Mouse (Mus musculus) frontal cortex, adult (tissue): Measurements from ENCODE around the gene Pla2g4f.
A peak's percentile ranks its signal among the peaks of the same experiment; 100 is the strongest.

Experiments
- ATAC-seq: cut with Nextera tagmentation; 2 replicates; pipeline ENCODE4 v1.9.2; 2017; ENCODE audit warnings: mild to moderate bottlenecking, moderate library complexity, mixed read lengths; ENCODE audit not compliant: low TSS enrichment

Gene Pla2g4f

GRCm38 (mm10) chr2:120313976-120314375 lies at the start of gene Pla2g4f:
TSS of gene Pla2g4f (minus strand) at chr2:120314165.
- ATAC-seq = no peak

DNA sequence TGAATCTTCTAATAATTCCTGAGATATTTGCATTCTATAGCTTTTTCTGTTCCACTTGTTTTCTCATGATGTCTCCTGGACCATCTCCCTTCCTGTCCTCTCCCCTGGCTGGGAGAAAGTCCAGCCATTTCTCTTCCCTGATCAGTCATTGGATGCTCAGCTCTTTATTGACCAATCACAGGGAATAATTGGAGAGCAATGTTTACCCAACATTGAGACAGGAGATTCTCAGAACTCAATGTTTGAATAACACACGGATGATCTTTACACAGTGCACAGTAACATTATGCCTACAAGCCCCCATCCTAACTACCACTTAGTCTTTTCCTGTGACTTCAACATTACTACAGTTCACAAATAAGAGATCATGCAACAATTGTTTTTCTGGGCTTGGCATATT lies 46.5 kb upstream of the Pla2g4f start:
- ATAC-seq = no peak

- ATAC-seq = peak; percentile 97
Observed at GRCm38 (mm10) chr2:120352682-120353646, 39.0 kb upstream of the Pla2g4f start, which contains the start of gene Vps39. TSS of gene Vps39 (minus strand) at chr2:120353137.

GRCm38 (mm10) chr2:120351321-120351720 lies 37.4 kb upstream of the Pla2g4f start:
- ATAC-seq = no peak

DNA sequence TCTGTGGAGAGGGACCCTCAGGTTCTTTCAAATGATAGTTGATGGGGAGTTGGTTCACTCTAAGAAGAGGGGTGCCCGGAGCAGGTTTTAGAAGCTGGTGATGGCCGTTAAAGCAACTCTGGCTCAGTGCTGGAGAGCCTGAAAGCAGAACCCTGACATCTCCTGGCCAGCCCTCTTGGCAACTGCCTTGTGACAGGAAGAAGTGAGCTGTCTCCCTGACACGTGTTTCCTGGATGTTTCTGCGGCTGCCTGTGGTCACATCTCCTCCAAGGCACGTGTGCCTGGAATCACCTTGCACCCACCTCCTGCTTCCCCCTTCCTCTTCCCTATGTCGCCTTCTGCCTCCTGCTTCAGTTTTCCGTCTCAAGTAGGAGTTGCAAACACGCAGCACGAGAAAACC lies 34.2 kb upstream of the Pla2g4f start:
- ATAC-seq = no peak

- no peak for ATAC-seq
Observed at GRCm38 (mm10) chr2:120341741-120342140, 27.8 kb upstream of the Pla2g4f start.

DNA sequence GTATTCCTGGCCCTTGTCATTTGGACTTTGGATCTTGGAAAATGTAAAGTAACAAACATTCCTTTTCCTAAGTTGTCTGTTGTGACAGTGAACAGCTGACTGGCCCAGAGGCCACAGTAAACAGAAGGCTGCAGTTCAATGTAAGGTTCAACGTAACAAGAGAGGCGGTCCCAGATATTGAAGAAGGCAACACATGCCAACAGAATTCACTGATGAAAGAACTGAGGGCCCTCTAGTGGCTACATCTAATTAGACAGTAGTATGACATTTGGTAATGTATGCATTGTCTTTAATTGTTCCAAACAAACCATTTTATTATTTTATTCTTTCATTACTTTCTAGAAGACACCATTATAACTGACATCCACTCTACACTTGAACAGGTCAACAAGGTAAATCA lies 23.9 kb upstream of the Pla2g4f start:
- peak; percentile 53; the same call in 1 of the 2 replicates for ATAC-seq

DNA sequence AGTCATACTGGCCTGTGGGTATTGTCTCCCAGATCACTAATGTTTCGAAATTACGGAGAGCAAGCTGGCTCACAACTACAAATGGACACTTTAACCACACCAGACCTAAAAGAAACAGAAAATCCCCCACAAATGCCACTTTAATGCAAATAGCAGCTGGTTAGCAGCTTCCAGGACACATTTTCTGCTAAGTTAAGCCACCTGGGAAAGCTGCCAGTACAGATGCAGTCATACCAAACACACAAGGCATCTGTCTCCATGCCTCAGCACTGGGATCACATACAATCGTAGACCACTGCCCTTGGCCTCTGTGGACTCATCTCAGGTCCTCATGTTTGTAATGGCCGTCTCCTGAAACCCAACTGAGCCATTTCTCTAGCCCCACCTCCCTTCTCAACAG lies 17.6 kb upstream of the Pla2g4f start:
- peak; percentile 54 for ATAC-seq

- no peak for ATAC-seq
Observed at GRCm38 (mm10) chr2:120315077-120315476, 1.1 kb upstream of the Pla2g4f start.

GRCm38 (mm10) chr2:120314487-120314886 lies 522 bp upstream of the Pla2g4f start:
- no peak for ATAC-seq

DNA sequence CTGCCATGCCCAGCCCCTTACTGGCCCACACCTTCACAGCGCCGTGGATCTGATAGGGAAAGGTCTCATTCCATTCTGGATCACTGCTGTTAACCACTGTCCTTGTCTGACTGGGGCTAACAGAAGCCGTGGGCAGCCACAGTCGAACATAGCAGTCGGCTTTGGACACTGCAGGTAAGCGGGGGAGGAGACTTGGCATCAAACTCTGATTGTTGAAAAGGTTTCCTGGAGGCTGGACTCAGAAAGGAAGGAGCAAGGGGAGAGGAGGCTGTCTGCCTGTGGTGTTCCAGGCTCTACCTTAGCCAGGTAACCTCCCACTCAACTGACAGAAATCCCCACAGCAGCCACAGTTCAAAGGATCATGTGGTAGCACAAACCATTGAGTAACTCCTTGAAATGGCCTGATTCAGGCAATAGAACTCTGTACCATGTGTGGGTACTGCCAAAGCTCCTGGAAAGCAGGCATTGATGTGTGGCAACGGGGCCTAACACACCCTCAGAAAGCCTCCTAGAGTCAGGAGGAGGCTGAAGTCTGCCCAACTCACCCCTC lies 1.6 kb downstream of the Pla2g4f start:
- ATAC-seq = no peak

DNA sequence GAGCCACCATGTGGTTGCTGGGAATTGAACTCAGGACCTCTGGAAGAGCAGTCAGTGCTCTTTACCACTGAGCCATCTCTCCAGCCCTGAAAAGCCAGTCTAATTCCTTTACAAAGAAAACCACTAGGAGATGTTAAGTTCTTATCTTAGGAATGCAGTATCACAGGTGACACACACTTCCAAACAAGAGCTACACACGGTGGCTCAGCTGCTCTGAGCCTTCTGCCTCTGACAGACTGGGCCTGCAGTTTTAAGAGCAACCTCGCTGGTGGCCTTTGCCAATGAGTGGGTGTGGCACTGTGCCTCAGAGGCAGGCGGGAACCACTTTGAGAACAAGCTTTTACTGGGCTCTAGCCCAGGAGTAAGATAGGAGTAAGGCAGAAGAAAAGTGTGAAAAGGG lies 9.9 kb downstream of the Pla2g4f start:
- peak; percentile 38; the same call in 1 of the 2 replicates for ATAC-seq

DNA sequence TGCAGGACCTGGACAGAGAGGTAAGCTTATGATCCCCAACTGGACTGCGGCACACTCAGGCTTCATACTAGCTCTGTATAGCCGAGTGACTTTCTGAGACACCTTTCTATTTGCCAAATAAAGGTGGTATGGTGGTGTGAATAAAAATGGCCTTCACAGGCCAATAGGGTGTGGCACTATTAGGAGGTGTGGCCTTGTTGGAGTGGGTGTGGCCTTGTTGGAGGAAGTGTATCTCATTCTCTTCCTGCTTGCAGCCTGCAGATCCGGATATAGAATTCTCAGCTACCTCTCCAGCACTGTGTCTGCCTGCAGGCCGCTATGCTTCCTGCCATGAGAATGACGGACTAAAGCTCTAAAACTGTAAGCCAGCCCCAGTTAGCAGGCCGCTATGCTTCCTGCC lies 12.9 kb downstream of the Pla2g4f start:
- ATAC-seq = no peak

DNA sequence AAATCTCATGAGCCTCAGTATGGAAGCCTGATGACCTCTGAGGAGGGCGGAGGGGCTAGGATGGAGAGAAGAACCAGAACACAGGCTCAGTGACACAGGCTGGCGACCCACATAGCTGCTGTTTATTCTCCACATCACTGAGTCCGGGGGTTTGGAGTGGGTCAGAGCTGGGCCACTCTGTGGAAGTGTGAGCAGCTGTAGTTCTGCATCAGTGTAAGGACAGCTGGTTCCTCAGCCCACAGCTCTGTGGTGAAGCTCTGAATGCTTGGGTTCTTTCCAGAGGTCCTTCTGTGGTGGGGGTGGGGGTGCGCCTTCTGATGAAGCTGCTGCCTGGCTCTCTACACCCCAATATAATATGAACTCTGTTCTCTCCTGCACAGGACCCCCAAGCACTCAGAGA lies 14.1 kb downstream of the Pla2g4f start:
- peak; percentile 59 for ATAC-seq

- no peak for ATAC-seq
Observed at GRCm38 (mm10) chr2:120296160-120296559, 17.8 kb downstream of the Pla2g4f start.

GRCm38 (mm10) chr2:120291471-120292078 lies 22.4 kb downstream of the Pla2g4f start:
- ATAC-seq = no peak

GRCm38 (mm10) chr2:120288995-120289394 lies 25.0 kb downstream of the Pla2g4f start, which contains the start of gene Pla2g4d:
TSS of gene Pla2g4d (minus strand) at chr2:120289197.
- peak; percentile 44; the same call in 1 of the 2 replicates for ATAC-seq

DNA sequence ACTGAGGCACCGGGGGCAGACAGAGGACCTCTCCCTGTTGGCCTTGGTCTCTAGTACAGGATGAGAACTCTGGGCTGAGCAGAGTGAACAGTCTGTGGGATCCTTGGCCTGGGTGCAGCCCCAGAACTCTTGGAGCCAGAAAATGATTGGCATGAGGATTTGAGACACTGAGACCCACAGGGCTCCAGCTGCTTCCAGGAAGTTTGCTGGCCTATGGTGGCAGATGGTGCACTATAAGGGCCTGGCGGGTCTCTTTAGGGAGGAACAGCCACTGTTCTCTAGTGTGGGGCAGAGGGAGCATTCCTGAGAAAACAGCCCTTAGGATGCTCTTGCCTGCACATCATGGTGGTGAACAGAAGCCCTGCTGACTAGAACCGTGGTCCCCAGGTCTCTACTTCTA lies 25.6 kb downstream of the Pla2g4f start:
- no peak for ATAC-seq

GRCm38 (mm10) chr2:120285639-120286038 lies 28.3 kb downstream of the Pla2g4f start:
- ATAC-seq = no peak

- no peak for ATAC-seq
Observed at GRCm38 (mm10) chr2:120284705-120285104, 29.3 kb downstream of the Pla2g4f start.

GRCm38 (mm10) chr2:120284094-120284493 lies 29.9 kb downstream of the Pla2g4f start:
- no peak for ATAC-seq

- no peak for ATAC-seq
Observed at GRCm38 (mm10) chr2:120283550-120283949, 30.4 kb downstream of the Pla2g4f start.
